Mouse (Mus musculus) right cerebral cortex, adult 18-20 months (tissue): ENCODE measurements at regions not wholly inside any gene's neighbourhood (a gene's known extent, or its start where the extent isn't known, plus 50 kb on each side); places are given as distances from the start of the nearest gene placed in this dataset.

Experiments
- DNase-seq: peaks from one replicate; pipeline ENCODE4 v3.0.0; 2022; ENCODE audit warnings: mixed read lengths

GRCm38 (mm10) chr4:150769043-150769442 is 84.7 kb upstream of the Errfi1 start:
- DNase-seq: no peak

GRCm38 (mm10) chr4:150758467-150759237 is 95.1 kb upstream of the Errfi1 start:
- no peak for DNase-seq

GRCm38 (mm10) chr4:150757815-150758426 is 95.8 kb upstream of the Errfi1 start:
- DNase-seq: no peak

- no peak for DNase-seq
These were observed 96.4 kb upstream of the Errfi1 start for GRCm38 (mm10) chr4:150757291-150757741.

- no peak for DNase-seq
These were observed 98.3 kb upstream of the Errfi1 start for GRCm38 (mm10) chr4:150755446-150755845.

GRCm38 (mm10) chr4:150752151-150752550 is 100.2 kb upstream of the Slc45a1 start:
- no peak for DNase-seq

- DNase-seq: peak; percentile 43
These were observed 98.7 kb upstream of the Slc45a1 start for GRCm38 (mm10) chr4:150750445-150751213.

- DNase-seq: no peak
These were observed 97.1 kb upstream of the Slc45a1 start for GRCm38 (mm10) chr4:150749066-150749465.

- no peak for DNase-seq
These were observed 96.4 kb upstream of the Slc45a1 start for GRCm38 (mm10) chr4:150748099-150749000.

GRCm38 (mm10) chr4:150746430-150746923 is 94.5 kb upstream of the Slc45a1 start:
- DNase-seq: no peak

- peak; percentile 24 for DNase-seq
These were observed 93.8 kb upstream of the Slc45a1 start for GRCm38 (mm10) chr4:150745529-150746429.

- no peak for DNase-seq
These were observed 91.5 kb upstream of the Slc45a1 start for GRCm38 (mm10) chr4:150743508-150743907.

- no peak for DNase-seq
These were observed 91.1 kb upstream of the Slc45a1 start for GRCm38 (mm10) chr4:150743103-150743502.

GRCm38 (mm10) chr4:150741810-150742209 is 89.8 kb upstream of the Slc45a1 start:
- DNase-seq: no peak

GRCm38 (mm10) chr4:150740167-150740566 is 88.2 kb upstream of the Slc45a1 start:
- no peak for DNase-seq

- DNase-seq: no peak
These were observed 86.8 kb upstream of the Slc45a1 start for GRCm38 (mm10) chr4:150738736-150739135.

- peak; percentile 57 for DNase-seq
These were observed 78.3 kb upstream of the Slc45a1 start for GRCm38 (mm10) chr4:150730061-150730812.

- no peak for DNase-seq
These were observed 74.6 kb upstream of the Slc45a1 start for GRCm38 (mm10) chr4:150726539-150726938.

- no peak for DNase-seq
These were observed 74.1 kb upstream of the Slc45a1 start for GRCm38 (mm10) chr4:150726136-150726480.

- DNase-seq: no peak
These were observed 73.6 kb upstream of the Slc45a1 start for GRCm38 (mm10) chr4:150725443-150726135.
